Mouse (Mus musculus) gastrocnemius, adult 18-20 months (tissue): Measurements from ENCODE around the gene Upk1b. TPM values are rescaled to one million over a fixed set of nuclear protein-coding genes. Genes with fewer than 3 reads are reported as not detected.

Experiments used
- DNase-seq: peaks from one replicate; pipeline ENCODE4 v3.0.0; 2021; ENCODE audit warnings: low spot score
- total RNA-seq, 2 experiments: library from RNA; stranded (reverse); gene quantifications; 2 replicates each; pipeline ENCODE4 v1.2.3; 2021

Gene Upk1b
- total RNA-seq, 2 experiments from 2014 or later, result not detected

- DNase-seq, result no peak
These were observed 75.9 kb downstream of the Upk1b start for GRCm38 (mm10) chr16:38724256-38724655.

Other genes with a start within 250 kb of the Upk1b start
- 10 to 100 TPM; 13.4 to 16.7 TPM for gene Tmem39a, start 241.6 kb downstream of the Upk1b start, total RNA-seq
- gene Arhgap31, start 87.1 kb downstream of the Upk1b start, total RNA-seq, result 10 to 100 TPM; 12.9 to 15.9 TPM
- 1 to 10 TPM; 3.5 to 4.3 TPM for gene B4galt4, start 58.1 kb downstream of the Upk1b start, total RNA-seq
- not detected for gene 4930435E12Rik, start 28.4 kb upstream of the Upk1b start, total RNA-seq
- gene Igsf11, start 92.3 kb upstream of the Upk1b start, total RNA-seq, result under 1 TPM; 0.19 to 0.32 TPM